Mouse (Mus musculus) liver, embryonic 16.5 days (tissue): Measurements from ENCODE around the gene Ccdc43. TPM values are rescaled to one million over a fixed set of nuclear protein-coding genes. Genes with fewer than 3 reads are reported as not detected.
"Not testable (repeated sequence)": the region's sequence is repeated elsewhere in the genome, so short reads cannot be mapped to it uniquely, and the experiment has no call there.

Experiments used
- ATAC-seq: fragments of 200-750 bp; cut with Nextera tagmentation; 2 replicates; pipeline ENCODE4 v1.8.0; 2017; ENCODE audit warnings: low read depth, mild to moderate bottlenecking, moderate number of reproducible peaks, moderate library complexity
- H3K27ac ChIP-seq: fragments of 300-500 bp; sonication (generic); 2 replicates; pipeline ENCODE4 v1.5.1; 2014; ENCODE audit warnings: mild to moderate bottlenecking, low read length
- H3K27me3 ChIP-seq: fragments of 300-500 bp; sonication (generic); 2 replicates; pipeline ENCODE4 v1.6.1; 2014; ENCODE audit warnings: low read depth, low read length, mixed read lengths; ENCODE audit not compliant: control insufficient read depth, insufficient read depth
- H3K36me3 ChIP-seq: fragments of 300-500 bp; sonication (generic); 2 replicates; pipeline ENCODE4 v1.6.1; 2014; ENCODE audit warnings: mild to moderate bottlenecking; ENCODE audit not compliant: control insufficient read depth, insufficient read depth
- H3K4me1 ChIP-seq: fragments of 300-500 bp; sonication (generic); 2 replicates; pipeline ENCODE4 v1.6.1; 2014; ENCODE audit warnings: low read depth, low read length, mixed read lengths; ENCODE audit not compliant: control insufficient read depth
- H3K4me2 ChIP-seq: fragments of 300-500 bp; sonication (generic); 2 replicates; pipeline ENCODE4 v1.6.1; 2014; ENCODE audit warnings: low read depth, low read length, mixed read lengths
- H3K4me3 ChIP-seq: fragments of 300-500 bp; sonication (generic); 2 replicates; pipeline ENCODE4 v1.5.1; 2014; ENCODE audit warnings: low read depth, mild to moderate bottlenecking, low read length
- H3K9ac ChIP-seq: fragments of 300-500 bp; sonication (generic); 2 replicates; pipeline ENCODE4 v1.6.1; 2014; ENCODE audit warnings: low read depth, low read length
- H3K9me3 ChIP-seq: fragments of 300-500 bp; sonication (generic); replicated peaks from 2 replicates; pipeline ENCODE4 v1.6.1; 2016; ENCODE audit warnings: low read length; ENCODE audit not compliant: control insufficient read depth
- WGBS: fragments of 180-500 bp; shearing (Covaris S2); extraction: QIAGEN DNeasy Blood & Tissue Kit; methylation state at CpG from one replicate; pipeline ENCODE4 v1.1.7; 2014; ENCODE audit not compliant: insufficient replicate concordance; 5-methylcytosine and 5-hydroxymethylcytosine counted together
- polyA plus RNA-seq: library from polyadenylated mRNA; unstranded; fragments of >200 nt; fragmentation: Nextera tagmentation; extraction: Ambion mirVana; gene quantifications from 2 replicates; pipeline ENCODE4 v1.2.1, GENCODE M21; 2015

The Ccdc43 gene
- polyA plus RNA-seq, 1 experiment from 2014 or later, result 13.4 TPM

GRCm38 (mm10) chr11:102734961-102735360, 37.4 kb upstream of the Ccdc43 start:
- H3K36me3 ChIP-seq, result no peaks in the 10 kb centered on the region
- H3K9me3 ChIP-seq, result no peaks in the 10 kb centered on the region
- WGBS, result 74% methylated on average over 6 of the region's 6 CpGs
- no peak overlapping the region for H3K4me2 ChIP-seq
- no peaks in the 10 kb centered on the region; the same call in 1 of the 2 replicates for H3K27me3 ChIP-seq
- ATAC-seq, result no peak
- no peaks in the 10 kb centered on the region for H3K4me1 ChIP-seq
- H3K27ac ChIP-seq, result no peak overlapping the region
- no peak overlapping the region for H3K4me3 ChIP-seq
- no peak overlapping the region for H3K9ac ChIP-seq

GRCm38 (mm10) chr11:102733146-102733545, 35.6 kb upstream of the Ccdc43 start:
- no peaks in the 10 kb centered on the region for H3K4me1 ChIP-seq
- no peak overlapping the region for H3K4me2 ChIP-seq
- WGBS, result 72% methylated on average over 5 of the region's 5 CpGs
- ATAC-seq, result no peak
- no peak overlapping the region for H3K27ac ChIP-seq
- no peaks in the 10 kb centered on the region for H3K9me3 ChIP-seq
- H3K27me3 ChIP-seq, result no peaks in the 10 kb centered on the region
- no peaks in the 10 kb centered on the region for H3K36me3 ChIP-seq
- H3K9ac ChIP-seq, result no peak overlapping the region
- H3K4me3 ChIP-seq, result no peak overlapping the region

- Histone ChIP-seq H3K9ac (no peak overlapping the region), H3K27ac (no peak overlapping the region), H3K27me3 (no peaks in the 10 kb centered on the region), H3K4me3 (no peak overlapping the region), H3K4me1 (no peaks in the 10 kb centered on the region), H3K9me3 (no peaks in the 10 kb centered on the region), H3K36me3 (no peaks in the 10 kb centered on the region), H3K4me2 (no peak overlapping the region)
- 25% methylated on average over 6 of the region's 6 CpGs for WGBS
- ATAC-seq, result no peak
Observed at GRCm38 (mm10) chr11:102731366-102731765, 33.8 kb upstream of the Ccdc43 start.

- no peaks in the 10 kb centered on the region for H3K9me3 ChIP-seq
- H3K27me3 ChIP-seq, result no peaks in the 10 kb centered on the region
- 57% methylated on average over 3 of the region's 3 CpGs for WGBS
- no peak overlapping the region for H3K27ac ChIP-seq
- H3K36me3 ChIP-seq, result no peaks in the 10 kb centered on the region
- no peak overlapping the region for H3K4me3 ChIP-seq
- H3K4me1 ChIP-seq, result no peaks in the 10 kb centered on the region
- no peak for ATAC-seq
- no peak overlapping the region for H3K4me2 ChIP-seq
- H3K9ac ChIP-seq, result no peak overlapping the region
Observed at GRCm38 (mm10) chr11:102729835-102730234, 32.3 kb upstream of the Ccdc43 start.

GRCm38 (mm10) chr11:102728614-102729013, 31.0 kb upstream of the Ccdc43 start:
- Histone ChIP-seq H3K36me3 (no peaks in the 10 kb centered on the region), H3K4me3 (no peak overlapping the region), H3K4me2 (no peak overlapping the region), H3K9me3 (no peaks in the 10 kb centered on the region), H3K9ac (no peak overlapping the region), H3K27me3 (no peaks in the 10 kb centered on the region), H3K27ac (no peak overlapping the region), H3K4me1 (no peaks in the 10 kb centered on the region)
- 23% methylated on average over 7 of the region's 7 CpGs for WGBS
- ATAC-seq, result no peak

- 13% methylated on average over 3 of the region's 3 CpGs for WGBS
- H3K9ac ChIP-seq, result no peak overlapping the region
- H3K9me3 ChIP-seq, result no peaks in the 10 kb centered on the region
- no peaks in the 10 kb centered on the region for H3K4me1 ChIP-seq
- no peaks in the 10 kb centered on the region for H3K36me3 ChIP-seq
- no peak overlapping the region for H3K4me2 ChIP-seq
- no peak overlapping the region for H3K27ac ChIP-seq
- H3K27me3 ChIP-seq, result no peaks in the 10 kb centered on the region
- no peak overlapping the region for H3K4me3 ChIP-seq
- no peak for ATAC-seq
Observed at GRCm38 (mm10) chr11:102725574-102725973, 28.0 kb upstream of the Ccdc43 start.

- Histone ChIP-seq H3K4me1 (no peaks in the 10 kb centered on the region), H3K4me2 (no peak overlapping the region), H3K4me3 (no peak overlapping the region), H3K27ac (no peak overlapping the region), H3K27me3 (no peaks in the 10 kb centered on the region), H3K9me3 (no peaks in the 10 kb centered on the region), H3K9ac (no peak overlapping the region), H3K36me3 (no peaks in the 10 kb centered on the region)
- ATAC-seq, result no peak
- 64% methylated on average over 7 of the region's 7 CpGs for WGBS
Observed at GRCm38 (mm10) chr11:102716135-102716534, 18.6 kb upstream of the Ccdc43 start.

- not testable (repeated sequence) for H3K9ac ChIP-seq, H3K4me3 ChIP-seq, ATAC-seq, H3K27me3 ChIP-seq, H3K4me1 ChIP-seq, H3K4me2 ChIP-seq, H3K9me3 ChIP-seq, H3K27ac ChIP-seq, H3K36me3 ChIP-seq
- WGBS, result 54% methylated on average over 2 of the region's 2 CpGs
Observed at GRCm38 (mm10) chr11:102714578-102714977, 17.0 kb upstream of the Ccdc43 start.

- Histone ChIP-seq H3K36me3 (no peaks in the 10 kb centered on the region), H3K4me3 (no peak overlapping the region), H3K9me3 (no peaks in the 10 kb centered on the region), H3K27me3 (no peaks in the 10 kb centered on the region), H3K4me1 (no peaks in the 10 kb centered on the region), H3K27ac (no peak overlapping the region), H3K4me2 (no peak overlapping the region), H3K9ac (no peak overlapping the region)
- WGBS, result 71% methylated on average over 4 of the region's 4 CpGs
- ATAC-seq, result no peak
Observed at GRCm38 (mm10) chr11:102712411-102712810, 14.8 kb upstream of the Ccdc43 start.

GRCm38 (mm10) chr11:102702206-102702605, 4.6 kb upstream of the Ccdc43 start:
- not testable (repeated sequence) for H3K36me3 ChIP-seq, ATAC-seq

More at GRCm38 (mm10) chr11:102702206-102702605, 4.6 kb upstream of the Ccdc43 start:
- not testable (repeated sequence) for H3K4me3 ChIP-seq, H3K9ac ChIP-seq, H3K27me3 ChIP-seq, H3K9me3 ChIP-seq, H3K4me2 ChIP-seq, H3K27ac ChIP-seq, H3K4me1 ChIP-seq
- 76% methylated on average over 6 of the region's 6 CpGs for WGBS
